Mouse (Mus musculus) ZHBTc4 (cell line): ENCODE measurements around the gene Parp14.

Source experiments
- DNase-seq: peaks from one replicate; pipeline ENCODE4 v3.0.0-alpha.2; 2011; ENCODE audit warnings: low read depth, low spot score

Parp14 gene

GRCm38 (mm10) chr16:35787568-35788189 lies 83.7 kb downstream of the Parp14 start:
- no peak for DNase-seq

GRCm38 (mm10) chr16:35787163-35787562 lies 84.2 kb downstream of the Parp14 start:
- no peak for DNase-seq

GRCm38 (mm10) chr16:35784134-35784725 lies 87.1 kb downstream of the Parp14 start:
- peak; percentile 36 for DNase-seq

- DNase-seq: no peak
Measured at GRCm38 (mm10) chr16:35783207-35783573, 88.2 kb downstream of the Parp14 start.
